Mouse (Mus musculus) heart, embryonic 11.5 days (tissue): ENCODE results near the gene Leo1. TPM values are rescaled to one million over a fixed set of nuclear protein-coding genes. Genes with fewer than 3 reads are reported as not detected.

Experiments
- ATAC-seq: fragments of 200-750 bp; cut with Nextera tagmentation; replicated peaks from 2 replicates; pipeline ENCODE4 v1.8.0; 2017; ENCODE audit warnings: moderate library complexity; ENCODE audit not compliant: insufficient number of reproducible peaks, low FRiP score, low TSS enrichment
- H3K27ac ChIP-seq: fragments of 300-500 bp; sonication (generic); 2 replicates; pipeline ENCODE4 v1.5.1; 2014; ENCODE audit warnings: mild to moderate bottlenecking, low read depth, low read length
- H3K27me3 ChIP-seq: fragments of 300-500 bp; sonication (generic); 2 replicates; pipeline ENCODE4 v1.6.1; 2014; ENCODE audit warnings: mild to moderate bottlenecking, low read length, mixed read lengths; ENCODE audit not compliant: control insufficient read depth, insufficient read depth
- H3K36me3 ChIP-seq: fragments of 300-500 bp; sonication (generic); 2 replicates; pipeline ENCODE4 v1.6.1; 2014; ENCODE audit warnings: mild to moderate bottlenecking, low read length, moderate library complexity, mixed read lengths; ENCODE audit not compliant: control insufficient read depth, insufficient read depth
- H3K4me1 ChIP-seq: fragments of 300-500 bp; sonication (generic); 2 replicates; pipeline ENCODE4 v1.6.1; 2014; ENCODE audit warnings: low read length; ENCODE audit not compliant: control insufficient read depth, insufficient read depth
- H3K4me2 ChIP-seq: fragments of 300-500 bp; sonication (generic); 2 replicates; pipeline ENCODE4 v1.6.1; 2014; ENCODE audit warnings: mild to moderate bottlenecking, moderate library complexity
- H3K4me3 ChIP-seq: fragments of 300-500 bp; sonication (generic); 2 replicates; pipeline ENCODE4 v1.5.1; 2014; ENCODE audit warnings: low read depth, low read length
- H3K9ac ChIP-seq: fragments of 300-500 bp; sonication (generic); 2 replicates; pipeline ENCODE4 v1.6.1; 2014; ENCODE audit warnings: mild to moderate bottlenecking, low read depth, low read length, moderate library complexity
- H3K9me3 ChIP-seq: fragments of 300-500 bp; sonication (generic); replicated peaks from 2 replicates; pipeline ENCODE4 v1.6.1; 2016; ENCODE audit warnings: low read length; ENCODE audit not compliant: control insufficient read depth
- WGBS: fragments of 180-500 bp; shearing (Covaris S2); extraction: QIAGEN DNeasy Blood & Tissue Kit; methylation state at CpG from one replicate; pipeline ENCODE4 v1.1.7; 2014; ENCODE audit not compliant: insufficient replicate concordance; 5-methylcytosine and 5-hydroxymethylcytosine counted together
- polyA plus RNA-seq: library from polyadenylated mRNA; unstranded; fragments of >200 nt; fragmentation: Nextera tagmentation; extraction: Ambion mirVana; gene quantifications from 2 replicates; pipeline ENCODE4 v1.2.1, GENCODE M21; 2014

The Leo1 gene
- polyA plus RNA-seq, 1 experiment from 2014 or later: 36.0 TPM

DNA sequence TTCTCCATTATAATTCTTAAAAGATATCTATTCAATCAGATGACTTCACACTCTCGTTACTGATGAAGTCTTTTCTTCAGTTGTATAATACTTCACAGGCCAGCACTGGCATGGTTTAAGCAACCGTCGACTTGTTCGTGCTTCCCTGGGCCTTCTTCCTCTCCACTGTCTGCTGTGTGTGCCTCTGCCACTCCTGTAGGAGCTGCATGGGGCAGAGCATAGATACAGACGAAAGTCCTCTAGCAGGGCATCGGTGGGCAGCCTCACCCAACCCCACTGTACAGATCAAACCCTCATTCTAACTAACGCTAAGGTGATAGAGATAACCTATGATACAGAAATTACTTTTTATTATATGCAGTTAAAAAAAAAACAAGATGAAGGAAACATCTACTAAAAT, 57.2 kb downstream of the Leo1 start:
- ATAC-seq: no peak
- H3K36me3 ChIP-seq: peaks cover 21% of the 10 kb centered on the region

DNA sequence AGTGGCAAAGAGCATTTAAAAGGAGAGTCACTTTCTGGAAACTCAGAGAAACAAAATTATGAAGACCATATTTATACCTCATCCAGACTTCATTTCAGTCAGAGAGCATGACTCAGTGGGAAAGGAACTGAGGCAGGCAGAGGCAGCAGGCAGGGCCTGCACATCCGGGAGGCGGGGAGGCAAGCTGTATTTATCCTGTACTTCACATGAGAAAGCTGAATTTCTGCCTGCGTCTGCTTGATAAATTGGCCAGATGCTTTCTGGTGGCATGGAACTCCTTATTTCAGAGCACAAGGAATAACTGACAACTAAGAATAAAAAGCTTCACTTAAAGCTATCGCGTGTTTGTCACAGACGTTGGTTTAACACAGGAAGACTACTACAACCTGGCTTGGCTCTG, 63.0 kb downstream of the Leo1 start:
- no peak overlapping the region for H3K4me2 ChIP-seq
- no peak for ATAC-seq
- H3K9ac ChIP-seq: no peak overlapping the region

More for the DNA sequence above, 57.2 kb downstream of the Leo1 start:
- WGBS: 88% methylated on average over 7 of the region's 7 CpGs
- Histone ChIP-seq H3K9me3 (0 out of 2 replicates have a peak, but pooled peaks cover 5% of the 10 kb centered on the region), H3K4me1 (peaks cover 4% of the 10 kb centered on the region; the same call in 1 of the 2 replicates), H3K27me3 (no peaks in the 10 kb centered on the region), H3K4me3 (no peak overlapping the region), H3K9ac (no peak overlapping the region), H3K4me2 (no peak overlapping the region), H3K27ac (no peak overlapping the region)

DNA sequence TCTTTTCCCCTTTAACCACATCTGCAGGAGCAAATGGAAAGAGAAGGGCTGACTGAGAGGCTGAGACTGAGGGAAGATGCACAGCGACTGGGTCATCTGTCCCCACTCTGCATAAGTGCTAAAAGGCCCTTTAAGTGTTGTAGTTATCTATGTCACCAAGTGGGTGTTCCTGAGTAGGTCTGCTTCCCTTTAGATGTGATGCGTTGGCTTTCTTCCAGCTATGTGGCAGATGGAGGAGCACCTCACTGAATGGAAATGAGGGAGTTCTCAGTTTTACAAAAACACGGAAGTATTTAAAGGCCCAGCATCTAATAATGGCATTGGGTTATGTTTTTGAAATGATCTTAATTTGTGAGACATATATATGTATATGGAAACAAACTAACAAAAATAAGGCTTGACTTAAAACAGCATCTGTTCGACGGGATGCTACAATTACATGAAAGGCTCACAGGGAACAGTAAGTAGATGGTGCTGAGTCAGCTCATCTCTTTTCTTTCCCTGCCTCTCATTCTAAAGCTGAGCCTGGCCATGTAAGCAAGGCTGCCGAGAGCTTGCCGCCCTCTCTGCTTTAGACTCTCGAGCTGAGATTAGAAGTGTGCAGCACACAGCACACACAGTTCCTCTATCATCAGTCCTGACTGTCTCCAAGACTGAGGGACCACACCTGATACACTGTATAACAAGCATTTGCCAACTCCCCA, 70.1 kb downstream of the Leo1 start:
- H3K9me3 ChIP-seq: no peaks in the 10 kb centered on the region
- H3K4me2 ChIP-seq: no peak overlapping the region
- peaks cover 29% of the 10 kb centered on the region for H3K36me3 ChIP-seq
- no peak overlapping the region for H3K27ac ChIP-seq
- no peaks in the 10 kb centered on the region for H3K27me3 ChIP-seq
- no peak overlapping the region for H3K4me3 ChIP-seq
- H3K4me1 ChIP-seq: no peaks in the 10 kb centered on the region
- ATAC-seq: no peak
- WGBS: 59% methylated on average over 8 of the region's 8 CpGs
- no peak overlapping the region for H3K9ac ChIP-seq

More for the DNA sequence above, 63.0 kb downstream of the Leo1 start:
- Histone ChIP-seq H3K27me3 (no peaks in the 10 kb centered on the region), H3K36me3 (peaks cover 22% of the 10 kb centered on the region), H3K27ac (no peak overlapping the region), H3K4me1 (no peaks in the 10 kb centered on the region), H3K9me3 (no peaks in the 10 kb centered on the region), H3K4me3 (no peak overlapping the region)
- WGBS: 88% methylated on average over 6 of the region's 6 CpGs

DNA sequence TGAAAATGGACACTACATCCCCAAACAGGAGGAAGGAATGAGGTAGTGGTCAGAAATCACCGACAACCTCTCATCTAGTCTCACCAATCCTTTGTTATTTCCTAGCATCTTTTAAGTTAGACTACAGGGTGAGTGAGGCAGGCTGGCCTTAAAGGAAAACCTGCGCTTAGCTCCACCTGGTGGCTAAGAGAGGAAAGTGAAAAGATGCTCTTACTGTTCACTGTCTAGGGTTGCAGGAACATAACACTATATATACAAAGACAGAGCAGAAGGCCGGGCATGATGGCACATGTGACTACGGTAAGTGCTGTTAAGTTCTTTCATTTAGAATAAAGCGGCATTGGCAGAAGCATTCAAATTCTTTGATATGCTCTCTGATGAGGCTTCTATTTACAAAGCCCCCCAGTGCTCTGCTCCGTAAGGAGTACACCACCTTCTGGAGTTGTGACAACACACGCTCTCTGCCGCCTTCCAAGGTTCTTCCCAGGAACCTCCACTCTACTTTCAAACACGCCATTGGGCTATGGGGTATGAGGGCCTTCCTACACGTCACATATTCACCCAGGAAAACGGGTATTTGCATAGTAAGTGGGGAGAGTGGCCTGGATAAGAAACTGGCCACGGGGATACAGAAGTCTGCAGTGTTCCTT, 74.3 kb downstream of the Leo1 start:
- Histone ChIP-seq H3K4me1 (no peaks in the 10 kb centered on the region), H3K9ac (no peak overlapping the region), H3K36me3 (peaks cover 15% of the 10 kb centered on the region), H3K4me2 (no peak overlapping the region), H3K27me3 (no peaks in the 10 kb centered on the region), H3K27ac (no peak overlapping the region), H3K4me3 (no peak overlapping the region), H3K9me3 (no peaks in the 10 kb centered on the region)
- no peak for ATAC-seq
- WGBS: 61% methylated on average over 12 of the region's 12 CpGs

Other genes starting within 250 kb of the Leo1 start
- gene Myo5c, start 209.5 kb upstream of the Leo1 start, polyA plus RNA-seq: 1.0 and 1.3 TPM in 2 replicates
- gene Gnb5, start 135.2 kb upstream of the Leo1 start, polyA plus RNA-seq: 54.3 and 67.8 TPM in 2 replicates
- gene Bcl2l10, start 93.8 kb upstream of the Leo1 start, polyA plus RNA-seq: not detected in 2 replicates
- 70.0 and 77.5 TPM in 2 replicates for gene Mapk6, start 31.5 kb upstream of the Leo1 start, polyA plus RNA-seq
- gene Tmod3, start 118.1 kb downstream of the Leo1 start, polyA plus RNA-seq: 80.0 and 86.9 TPM in 2 replicates
- 5.9 and 6.1 TPM in 2 replicates for gene Tmod2, start 169.8 kb downstream of the Leo1 start, polyA plus RNA-seq
- gene Lysmd2, start 184.2 kb downstream of the Leo1 start, polyA plus RNA-seq: 16.3 and 18.4 TPM in 2 replicates
- gene Scg3, start 242.5 kb downstream of the Leo1 start, polyA plus RNA-seq: 0.30 and 0.33 TPM in 2 replicates